9 mouse cellular contexts compared by ENCODE assay signal in the genomic region with DNA sequence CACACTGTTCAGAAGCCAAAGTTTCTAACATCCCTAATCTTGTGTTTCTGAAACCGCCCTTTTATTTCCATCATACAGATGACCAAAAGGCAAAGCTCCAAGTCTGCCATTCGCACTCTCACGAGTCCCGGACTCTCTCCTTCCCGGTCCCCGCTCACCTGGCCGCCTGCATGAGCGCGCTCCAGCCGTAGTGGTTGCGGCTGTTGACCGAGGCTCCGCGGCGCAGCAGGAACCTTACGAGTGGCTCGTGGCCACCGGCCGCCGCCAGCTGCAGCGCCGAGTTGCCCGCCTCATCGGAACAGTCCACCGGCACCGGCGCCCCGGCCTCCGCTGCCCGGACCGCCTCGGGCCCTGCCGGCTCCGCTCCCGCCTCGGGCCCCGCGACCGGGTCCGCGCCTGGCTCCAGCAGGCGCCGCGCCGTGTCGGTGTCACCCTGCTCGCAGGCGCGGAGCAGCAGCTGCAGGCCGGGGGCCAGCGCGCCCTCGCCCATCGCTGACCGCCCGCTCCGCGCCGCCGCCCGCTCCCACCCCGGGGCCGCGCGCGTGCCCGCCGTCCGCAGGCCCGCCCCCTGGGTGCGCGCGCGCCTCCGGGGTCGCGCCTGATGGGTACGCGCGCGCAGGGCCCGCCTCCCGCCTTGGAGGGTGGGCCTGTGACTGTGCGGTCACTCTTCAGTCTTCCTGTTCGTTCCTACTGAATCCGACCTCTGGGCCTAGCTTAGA. TPM values are rescaled to one million over a fixed set of nuclear protein-coding genes. Genes with fewer than 3 reads are reported as not detected.
A peak's percentile ranks its signal among the peaks of the same experiment; 100 is the strongest.
DNase-seq lines count a peak whose midpoint lies in the region; ATAC-seq and TF ChIP-seq lines count a peak whose summit lies in the region.
"Had no signal": no experiment of that assay in that cellular context is flagged by ENCODE, and none has a peak within 500 bp of the region (broad histone marks: within the 10 kb centered on the region; RNA-seq: fewer than 3 reads in every experiment).

A gene (minus strand): TSS at position 637 of the 719 bp plus-strand sequence.

- H3K27ac ChIP-seq in embryonic facial prominence, embryonic 14.5 days (replicated peaks; ENCODE audit: low read depth, low read length): peak within 1 kb of the TSS; percentile 65
- peak within 1 kb of the TSS; percentile 54 for H3K27ac ChIP-seq in kidney, adult 2 months (ENCODE audit: insufficient read depth, low read depth, low read length)
- peak within 1 kb of the TSS; percentile 59; the same call in 1 of the 2 replicates for H3K27ac ChIP-seq in limb, embryonic 12.5 days
- H3K27ac ChIP-seq in midbrain, embryonic 12.5 days (replicated peaks): peak within 1 kb of the TSS; percentile 77
- peak within 1 kb of the TSS; percentile 61; the same call in 1 of the 2 replicates for H3K27ac ChIP-seq in stomach, embryonic 14.5 days (ENCODE audit: low read length)

- H3K9me3 ChIP-seq in embryonic facial prominence, embryonic 14.5 days (ENCODE audit: control insufficient read depth, low read length): no peaks in the 10 kb centered on the region
- H3K9me3 ChIP-seq in limb, embryonic 12.5 days: no peaks in the 10 kb centered on the region
- H3K9me3 ChIP-seq in midbrain, embryonic 12.5 days: 0 out of 2 replicates have a peak, but pooled peaks cover 3% of the 10 kb centered on the region
- H3K9me3 ChIP-seq in stomach, embryonic 14.5 days (ENCODE audit: control insufficient read depth, low read depth, low read length): no peaks in the 10 kb centered on the region

- no peaks in the 10 kb centered on the region for H3K36me3 ChIP-seq in embryonic facial prominence, embryonic 14.5 days (ENCODE audit: control insufficient read depth, insufficient read depth, low read length)
- H3K36me3 ChIP-seq in kidney, adult 2 months (ENCODE audit: control insufficient read depth, insufficient read depth, low read length): no peaks in the 10 kb centered on the region
- no peaks in the 10 kb centered on the region for H3K36me3 ChIP-seq in limb, embryonic 12.5 days
- H3K36me3 ChIP-seq in midbrain, embryonic 12.5 days: no peaks in the 10 kb centered on the region
- H3K36me3 ChIP-seq in stomach, embryonic 14.5 days (ENCODE audit: control insufficient read depth, insufficient read depth, low read length): no peaks in the 10 kb centered on the region

- H3K4me3 ChIP-seq in embryonic facial prominence, embryonic 14.5 days (ENCODE audit: low read depth, low read length): peak within 1 kb of the TSS; percentile 83
- H3K4me3 ChIP-seq in kidney, adult 2 months (ENCODE audit: insufficient read depth, low read depth, low read length): peak within 1 kb of the TSS; percentile 65
- peak within 1 kb of the TSS; percentile 77 for H3K4me3 ChIP-seq in limb, embryonic 12.5 days (replicated peaks)
- H3K4me3 ChIP-seq in midbrain, embryonic 12.5 days: peak within 1 kb of the TSS; percentile 78
- H3K4me3 ChIP-seq in stomach, embryonic 14.5 days (ENCODE audit: low read depth, low read length): peak within 1 kb of the TSS; percentile 81

- peaks cover 10% of the 10 kb centered on the region; the same call in 1 of the 2 replicates for H3K4me1 ChIP-seq in embryonic facial prominence, embryonic 14.5 days (ENCODE audit: control insufficient read depth, insufficient read depth, low read length)
- peaks cover 15% of the 10 kb centered on the region for H3K4me1 ChIP-seq in kidney, adult 2 months (ENCODE audit: control insufficient read depth, insufficient read depth, low read length)
- peaks cover 14% of the 10 kb centered on the region for H3K4me1 ChIP-seq in limb, embryonic 12.5 days (replicated peaks)
- H3K4me1 ChIP-seq in midbrain, embryonic 12.5 days: peaks cover 10% of the 10 kb centered on the region; the same call in 1 of the 2 replicates
- peaks cover 4% of the 10 kb centered on the region; the same call in 1 of the 2 replicates for H3K4me1 ChIP-seq in stomach, embryonic 14.5 days (ENCODE audit: control insufficient read depth, insufficient read depth, low read length)

- ATAC-seq in CD4-positive, CD25-positive, alpha-beta regulatory T cell, adult 4 months: no peak
- ATAC-seq in embryonic facial prominence, embryonic 14.5 days (ENCODE audit: low read depth): peak; percentile 92
- ATAC-seq in limb, embryonic 12.5 days (ENCODE audit: insufficient number of reproducible peaks, insufficient read depth, low FRiP score, low TSS enrichment, low read depth): peak; percentile 87
- ATAC-seq in midbrain, embryonic 12.5 days (ENCODE audit: low FRiP score, low read depth): peak; percentile 94
- peak; percentile 89 for ATAC-seq in stomach, embryonic 14.5 days (ENCODE audit: insufficient number of reproducible peaks, insufficient read depth, low FRiP score, low read depth)

- H3K27me3 ChIP-seq in embryonic facial prominence, embryonic 14.5 days (replicated peaks; ENCODE audit: control insufficient read depth, insufficient read depth, low read length): no peaks in the 10 kb centered on the region
- no peaks in the 10 kb centered on the region for H3K27me3 ChIP-seq in kidney, adult 2 months (replicated peaks; ENCODE audit: control insufficient read depth, insufficient read depth, low read length)
- H3K27me3 ChIP-seq in limb, embryonic 12.5 days: peaks cover 24% of the 10 kb centered on the region; the same call in 1 of the 2 replicates
- H3K27me3 ChIP-seq in midbrain, embryonic 12.5 days: peaks cover 30% of the 10 kb centered on the region
- H3K27me3 ChIP-seq in stomach, embryonic 14.5 days (ENCODE audit: control insufficient read depth, insufficient read depth, low read length): no peaks in the 10 kb centered on the region

- TF ChIP-seq POLR2A in kidney, adult 2 months (IDR thresholded peaks at IDR 0.05; ENCODE audit: low read depth, low read length): no peak

- peak within 1 kb of the TSS; percentile 73 for H3K4me2 ChIP-seq in embryonic facial prominence, embryonic 14.5 days (ENCODE audit: low read depth, low read length)
- peak within 1 kb of the TSS; percentile 74 for H3K4me2 ChIP-seq in limb, embryonic 12.5 days
- peak within 1 kb of the TSS; percentile 70 for H3K4me2 ChIP-seq in midbrain, embryonic 12.5 days (replicated peaks)
- peak within 1 kb of the TSS; percentile 62 for H3K4me2 ChIP-seq in stomach, embryonic 14.5 days (replicated peaks; ENCODE audit: low read depth, low read length)

- under 1% methylated on average over 34 of the region's 86 CpGs for WGBS in embryonic facial prominence, embryonic 14.5 days
- WGBS in kidney, adult 2 months: under 1% methylated on average over 85 of the region's 86 CpGs
- WGBS in limb, embryonic 12.5 days: under 1% methylated on average over 82 of the region's 86 CpGs
- under 1% methylated on average over 40 of the region's 86 CpGs for WGBS in midbrain, embryonic 12.5 days
- WGBS in stomach, embryonic 14.5 days: under 1% methylated on average over 85 of the region's 86 CpGs

- DNase-seq in CD4-positive, CD25-positive, alpha-beta regulatory T cell, adult 2 months (ENCODE audit: low read depth, low spot score): peak; percentile 12
- peak; percentile 89 for DNase-seq in embryonic facial prominence, embryonic 14.5 days (ENCODE audit: low spot score)
- DNase-seq in heart, adult 8-10 months (ENCODE audit: low spot score): peak; percentile 70
- peak; percentile 87 for DNase-seq in kidney, adult 2 months

- peak within 1 kb of the TSS; percentile 85 for H3K9ac ChIP-seq in embryonic facial prominence, embryonic 14.5 days (ENCODE audit: low read depth, low read length)
- peak within 1 kb of the TSS; percentile 83 for H3K9ac ChIP-seq in limb, embryonic 12.5 days (replicated peaks)
- peak within 1 kb of the TSS; percentile 84 for H3K9ac ChIP-seq in midbrain, embryonic 12.5 days (replicated peaks)
- H3K9ac ChIP-seq in stomach, embryonic 14.5 days (replicated peaks; ENCODE audit: low read depth, low read length): peak within 1 kb of the TSS; percentile 81

- TF ChIP-seq CTCF in kidney, adult 2 months (conservative IDR thresholded peaks at IDR 0.05; ENCODE audit: insufficient read depth, insufficient read length, low read depth, low read length): no peak

RNA-seq across cellular contexts. Expression of the gene that starts here (rescaled TPM):
- polyA plus RNA-seq in CD4-positive, CD25-positive, alpha-beta regulatory T cell, adult 4 months (2017; shearing (Covaris generic)): not detected
- 5.9 and 6.3 TPM in 2 replicates for polyA plus RNA-seq in embryonic facial prominence, embryonic 14.5 days (2014; fragmentation: Nextera tagmentation; extraction: Ambion mirVana)
- total RNA-seq in heart, adult 8-10 months (2022): 1 to 10 TPM; 1.8 to 3.3 (median 2.9) TPM
- polyA plus RNA-seq in kidney, adult 2 months (2012; rRNA removed): 16.1 and 19.2 TPM in 2 replicates
- polyA plus RNA-seq in limb, embryonic 12.5 days (2016; fragmentation: Nextera tagmentation; extraction: Ambion mirVana): 6.6 and 8.9 TPM in 2 replicates
- polyA plus RNA-seq in midbrain, embryonic 12.5 days (2016; fragmentation: Nextera tagmentation; extraction: Ambion mirVana): 6.0 and 6.5 TPM in 2 replicates
- 4.8 and 6.2 TPM in 2 replicates for polyA plus RNA-seq in stomach, embryonic 14.5 days (2014; fragmentation: Nextera tagmentation; extraction: Ambion mirVana)
- total RNA-seq: neutrophil, adult 5-6 weeks had no signal

Comparison
In these comparisons a context has a peak if more than half of its experiments do, and no peak if none do; other contexts are left out.
1. DNase-seq: peak in every context shown above with its lines; median percentile 89 in embryonic facial prominence, embryonic 14.5 days; 87 in kidney, adult 2 months; 70 in heart, adult 8-10 months; 12 in CD4-positive, CD25-positive, alpha-beta regulatory T cell, adult 2 months.